Mouse (Mus musculus) midbrain, embryonic 11.5 days (tissue): ENCODE results near the gene Slc16a14. TPM values are rescaled to one million over a fixed set of nuclear protein-coding genes. Genes with fewer than 3 reads are reported as not detected.
A peak's percentile ranks its signal among the peaks of the same experiment; 100 is the strongest.

Source experiments
- ATAC-seq: fragments of 200-750 bp; cut with Nextera tagmentation; 2 replicates; pipeline ENCODE4 v1.8.0; 2017; ENCODE audit warnings: moderate TSS enrichment, moderate library complexity; ENCODE audit not compliant: low FRiP score
- DNase-seq: peaks from one replicate; pipeline ENCODE4 v3.0.0; 2015; ENCODE audit warnings: low spot score; ENCODE audit errors: missing footprints
- H3K27ac ChIP-seq: fragments of 300-500 bp; sonication (generic); 2 replicates; pipeline ENCODE4 v1.5.1; 2014; ENCODE audit warnings: low read depth, low read length
- H3K27me3 ChIP-seq: fragments of 300-500 bp; sonication (generic); 2 replicates; pipeline ENCODE4 v1.6.1; 2014; ENCODE audit warnings: mild to moderate bottlenecking, low read length, moderate library complexity, mixed read lengths; ENCODE audit not compliant: control insufficient read depth, insufficient read depth
- H3K36me3 ChIP-seq: fragments of 300-500 bp; sonication (generic); 2 replicates; pipeline ENCODE4 v1.6.1; 2014; ENCODE audit warnings: mild to moderate bottlenecking, low read length, moderate library complexity, mixed read lengths; ENCODE audit not compliant: control insufficient read depth, insufficient read depth
- H3K4me1 ChIP-seq: fragments of 300-500 bp; sonication (generic); 2 replicates; pipeline ENCODE4 v1.6.1; 2014; ENCODE audit warnings: low read length; ENCODE audit not compliant: control insufficient read depth, insufficient read depth
- H3K4me2 ChIP-seq: fragments of 300-500 bp; sonication (generic); 2 replicates; pipeline ENCODE4 v1.6.1; 2014; ENCODE audit warnings: mild to moderate bottlenecking, moderate library complexity
- H3K4me3 ChIP-seq: fragments of 300-500 bp; sonication (generic); 2 replicates; pipeline ENCODE4 v1.5.1; 2014; ENCODE audit warnings: low read depth, low read length
- H3K9ac ChIP-seq: fragments of 300-500 bp; sonication (generic); 2 replicates; pipeline ENCODE4 v1.6.1; 2014; ENCODE audit warnings: low read length
- H3K9me3 ChIP-seq: fragments of 300-500 bp; sonication (generic); 2 replicates; pipeline ENCODE4 v1.6.1; 2016; ENCODE audit warnings: low read length; ENCODE audit not compliant: control insufficient read depth
- WGBS: fragments of 180-500 bp; shearing (Covaris S2); extraction: QIAGEN DNeasy Blood & Tissue Kit; methylation state at CpG from one replicate; pipeline ENCODE4 v1.1.7; 2014; 5-methylcytosine and 5-hydroxymethylcytosine counted together
- polyA plus RNA-seq: library from polyadenylated mRNA; unstranded; fragments of >200 nt; fragmentation: Nextera tagmentation; extraction: Ambion mirVana; gene quantifications from 2 replicates; pipeline ENCODE4 v1.2.1, GENCODE M21; 2014

The Slc16a14 gene
- polyA plus RNA-seq, 1 experiment from 2014 or later = 4.7 TPM

DNA sequence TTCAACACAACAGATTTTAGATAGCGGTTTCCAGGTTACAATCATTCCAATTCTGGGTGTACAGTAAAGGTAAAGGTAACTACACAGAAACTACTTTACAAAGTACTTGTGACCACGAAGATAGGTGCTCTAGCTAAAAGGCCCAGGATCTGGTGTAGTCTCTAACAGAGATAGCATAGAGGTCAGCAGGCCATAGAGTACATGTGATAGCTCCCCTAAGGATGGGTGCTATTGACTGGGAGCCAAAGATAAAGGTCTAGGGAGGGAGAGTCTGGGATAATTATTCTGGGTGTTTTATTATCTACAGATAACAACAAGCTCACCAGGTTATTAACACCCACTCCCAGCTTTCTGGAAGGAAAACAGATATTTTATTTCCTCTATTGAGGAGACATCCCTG is 11.5 kb downstream of the Slc16a14 start:
- no peak for DNase-seq
- Histone ChIP-seq H3K9ac (no peak overlapping the region), H3K4me3 (no peak overlapping the region), H3K4me2 (no peak overlapping the region), H3K27ac (no peak overlapping the region), H3K36me3 (no peaks in the 10 kb centered on the region), H3K27me3 (no peaks in the 10 kb centered on the region), H3K4me1 (no peaks in the 10 kb centered on the region), H3K9me3 (no peaks in the 10 kb centered on the region)
- ATAC-seq = no peak
- WGBS = 81% methylated on average over 2 of the region's 2 CpGs

DNA sequence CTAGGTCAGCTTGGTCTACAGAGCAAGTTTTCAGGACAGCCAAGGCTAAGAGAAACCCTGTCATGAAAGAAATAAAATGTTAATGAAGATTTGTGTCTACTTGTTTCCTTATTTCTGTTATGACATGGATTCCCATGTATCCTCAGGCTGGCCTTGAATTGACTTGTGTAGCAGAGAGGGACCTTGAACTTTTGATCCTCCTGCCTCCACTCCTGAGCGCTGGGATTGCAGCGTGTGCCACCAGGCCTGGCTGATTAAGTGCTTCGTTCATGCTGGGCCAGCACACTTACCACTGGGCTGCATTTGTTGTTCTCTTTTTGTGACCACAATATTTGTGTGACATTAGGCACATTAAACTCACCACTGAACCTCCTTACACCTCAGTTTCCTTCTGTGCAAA is 16.1 kb downstream of the Slc16a14 start:
- no peak overlapping the region for H3K4me2 ChIP-seq
- 94% methylated on average over 3 of the region's 3 CpGs for WGBS
- H3K4me1 ChIP-seq = no peaks in the 10 kb centered on the region
- H3K27ac ChIP-seq = no peak overlapping the region
- H3K9me3 ChIP-seq = no peaks in the 10 kb centered on the region
- ATAC-seq (no peak), DNase-seq (peak; percentile 44)
- no peaks in the 10 kb centered on the region for H3K36me3 ChIP-seq
- H3K4me3 ChIP-seq = no peak overlapping the region
- no peak overlapping the region for H3K9ac ChIP-seq
- no peaks in the 10 kb centered on the region for H3K27me3 ChIP-seq

DNA sequence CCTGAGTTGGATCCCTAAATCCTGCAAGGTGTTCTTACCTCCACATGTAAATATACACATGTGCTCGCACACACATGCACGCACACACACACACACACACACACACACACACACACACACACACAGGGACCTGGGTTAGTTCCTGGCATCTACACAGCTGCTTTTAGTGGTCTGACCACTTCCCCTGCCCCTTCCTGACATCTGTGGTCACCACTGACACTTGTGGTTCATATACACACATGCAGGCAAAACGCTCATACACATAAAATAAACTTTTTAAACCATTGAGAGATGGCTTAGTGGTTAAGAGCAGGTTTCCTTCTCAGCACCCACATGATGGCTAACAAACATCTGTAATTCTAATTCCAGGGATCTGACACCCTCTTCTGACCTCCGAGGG is 19.9 kb downstream of the Slc16a14 start:
- Histone ChIP-seq H3K9ac (no peak overlapping the region), H3K27me3 (no peaks in the 10 kb centered on the region), H3K4me3 (no peak overlapping the region), H3K4me1 (peaks cover 5% of the 10 kb centered on the region; the same call in 1 of the 2 replicates), H3K27ac (no peak overlapping the region), H3K4me2 (no peak overlapping the region), H3K9me3 (no peaks in the 10 kb centered on the region), H3K36me3 (no peaks in the 10 kb centered on the region)
- ATAC-seq (no peak), DNase-seq (peak; percentile 26)
- 90% methylated on average over 4 of the region's 4 CpGs for WGBS

DNA sequence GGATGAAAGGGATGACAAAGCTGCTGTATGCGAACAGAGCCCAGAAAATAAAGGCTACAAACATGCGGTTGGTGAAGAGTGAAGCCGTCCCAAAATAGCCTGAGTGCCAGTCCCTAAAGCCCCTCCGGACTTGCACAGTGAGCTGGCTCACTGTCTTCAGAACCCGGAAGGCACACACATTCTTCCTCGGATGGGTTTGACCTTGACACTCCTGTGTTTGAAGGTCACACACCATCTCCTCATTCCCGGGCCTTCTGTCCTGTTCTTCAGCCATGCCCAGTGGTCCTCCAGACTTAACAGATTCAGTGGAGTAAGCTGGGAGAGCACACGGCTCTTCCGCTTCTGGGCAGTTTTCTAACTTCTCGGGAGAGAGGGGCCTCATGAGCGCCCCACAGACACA is 22.4 kb downstream of the Slc16a14 start:
- peaks cover 5% of the 10 kb centered on the region; the same call in 1 of the 2 replicates for H3K4me1 ChIP-seq
- WGBS = 90% methylated on average over 11 of the region's 11 CpGs
- no peak for ATAC-seq
- H3K36me3 ChIP-seq = no peaks in the 10 kb centered on the region
- no peak overlapping the region for H3K27ac ChIP-seq
- no peaks in the 10 kb centered on the region for H3K9me3 ChIP-seq
- H3K4me2 ChIP-seq = no peak overlapping the region
- no peaks in the 10 kb centered on the region for H3K27me3 ChIP-seq
- H3K9ac ChIP-seq = no peak overlapping the region
- DNase-seq = no peak
- H3K4me3 ChIP-seq = no peak overlapping the region

DNA sequence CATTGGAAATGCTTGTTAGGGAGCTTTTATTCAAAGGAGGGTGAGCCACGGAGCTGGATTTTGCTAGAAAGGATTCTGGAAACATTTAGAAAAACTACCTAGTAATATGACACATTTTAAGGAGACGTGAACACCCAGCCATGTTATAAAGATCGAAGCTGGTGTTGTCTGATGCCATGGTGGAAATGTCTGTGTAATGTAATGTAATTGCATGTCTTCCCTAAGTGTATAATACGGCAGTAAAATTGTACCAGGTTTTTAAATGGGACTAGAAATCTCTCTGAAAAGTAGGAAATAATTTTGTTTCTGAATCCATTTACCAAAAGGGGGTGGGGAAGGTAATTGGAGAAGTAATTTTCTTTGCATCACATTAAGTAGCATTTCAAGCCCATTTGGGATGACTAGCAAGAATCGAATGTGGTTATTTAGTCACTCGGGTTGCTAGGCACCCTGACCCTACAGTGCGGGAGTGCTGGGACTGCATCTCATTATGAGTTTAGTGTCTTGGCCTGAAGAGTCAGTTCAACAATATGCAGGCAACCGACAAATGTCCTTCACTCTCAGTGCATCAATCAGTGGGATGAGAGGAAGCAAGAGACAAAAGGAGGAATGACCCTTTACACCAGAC is 24.6 kb downstream of the Slc16a14 start:
- peak; percentile 83 for ATAC-seq
- no peaks in the 10 kb centered on the region for H3K36me3 ChIP-seq
- no peak overlapping the region for H3K9ac ChIP-seq
- no peaks in the 10 kb centered on the region for H3K27me3 ChIP-seq
- no peaks in the 10 kb centered on the region for H3K9me3 ChIP-seq
- no peak for DNase-seq
- H3K4me3 ChIP-seq = no peak overlapping the region
- WGBS = 60% methylated on average over 8 of the region's 8 CpGs
- no peak overlapping the region; the same call in 1 of the 2 replicates for H3K27ac ChIP-seq
- H3K4me2 ChIP-seq = no peak overlapping the region
- H3K4me1 ChIP-seq = peaks cover 5% of the 10 kb centered on the region; the same call in 1 of the 2 replicates

DNA sequence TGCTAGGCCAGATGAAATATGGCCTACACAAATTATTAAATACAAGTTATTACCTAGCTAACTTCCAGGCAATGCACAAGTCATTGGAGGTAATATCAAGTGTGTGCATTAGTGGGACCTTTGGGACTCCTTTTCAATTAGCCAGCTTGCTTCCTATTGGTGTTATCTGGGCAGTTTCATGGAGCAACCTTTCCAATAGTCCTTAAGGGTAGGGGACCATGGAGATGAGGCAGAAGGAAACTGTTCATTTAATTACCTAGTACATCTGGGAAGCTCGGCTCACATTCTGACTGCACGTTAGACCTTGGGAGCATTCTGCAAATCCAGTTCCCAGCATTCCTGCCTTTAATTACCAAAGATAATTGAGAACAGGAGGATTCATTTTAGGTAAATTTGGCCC is 30.5 kb downstream of the Slc16a14 start:
- no peaks in the 10 kb centered on the region for H3K36me3 ChIP-seq
- 98% methylated on average over 2 of the region's 2 CpGs for WGBS
- no peaks in the 10 kb centered on the region for H3K4me1 ChIP-seq
- H3K27ac ChIP-seq = no peak overlapping the region
- H3K9me3 ChIP-seq = no peaks in the 10 kb centered on the region
- no peaks in the 10 kb centered on the region for H3K27me3 ChIP-seq
- no peak for DNase-seq
- no peak overlapping the region for H3K9ac ChIP-seq
- no peak overlapping the region for H3K4me3 ChIP-seq
- no peak for ATAC-seq
- H3K4me2 ChIP-seq = no peak overlapping the region

DNA sequence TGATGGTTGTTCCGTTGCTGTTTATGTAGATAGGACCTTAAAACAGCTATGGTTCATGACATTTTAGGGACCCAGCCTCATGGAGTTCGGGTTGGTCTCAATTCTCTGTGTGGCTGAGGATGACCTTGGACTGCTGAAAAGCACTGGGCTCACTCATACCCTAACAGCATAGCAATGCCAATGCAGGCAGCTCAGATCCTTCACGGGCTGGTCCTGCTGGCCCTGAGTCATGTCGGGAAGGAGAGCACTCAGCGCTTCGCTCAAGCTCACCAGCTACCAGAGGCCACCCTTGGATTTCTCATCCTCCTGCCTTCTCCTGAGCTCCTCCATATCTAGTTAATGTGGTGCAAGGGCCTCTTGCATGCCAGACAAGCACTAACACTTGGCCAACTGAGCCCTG is 35.8 kb downstream of the Slc16a14 start:
- ATAC-seq = no peak
- Histone ChIP-seq H3K27ac (no peak overlapping the region), H3K4me1 (no peaks in the 10 kb centered on the region), H3K36me3 (no peaks in the 10 kb centered on the region), H3K27me3 (no peaks in the 10 kb centered on the region), H3K4me2 (no peak overlapping the region), H3K9ac (no peak overlapping the region), H3K9me3 (no peaks in the 10 kb centered on the region), H3K4me3 (no peak overlapping the region)
- 96% methylated on average over 6 of the region's 6 CpGs for WGBS
- DNase-seq = no peak

DNA sequence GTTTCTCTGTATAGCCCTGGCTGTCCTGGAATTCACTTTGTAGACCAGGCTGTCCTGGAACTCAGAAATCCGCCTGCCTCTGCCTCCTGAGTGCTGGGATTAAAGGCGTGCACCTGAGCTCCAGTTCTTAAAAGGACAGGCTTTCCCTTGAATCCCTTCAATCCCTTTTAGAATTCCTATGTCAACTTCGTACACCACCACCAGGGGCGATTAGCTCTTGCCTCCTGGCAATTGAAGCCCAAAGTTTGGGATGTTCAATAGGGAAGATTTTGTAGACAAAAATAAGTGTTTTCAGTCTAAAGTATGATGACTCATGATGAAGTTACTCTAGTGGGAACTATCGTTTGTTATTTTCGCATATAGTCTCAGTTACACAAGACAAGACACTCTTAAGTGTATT is 37.6 kb downstream of the Slc16a14 start:
- H3K9me3 ChIP-seq = no peaks in the 10 kb centered on the region
- ATAC-seq = no peak
- 85% methylated on average over 6 of the region's 6 CpGs for WGBS

DNA sequence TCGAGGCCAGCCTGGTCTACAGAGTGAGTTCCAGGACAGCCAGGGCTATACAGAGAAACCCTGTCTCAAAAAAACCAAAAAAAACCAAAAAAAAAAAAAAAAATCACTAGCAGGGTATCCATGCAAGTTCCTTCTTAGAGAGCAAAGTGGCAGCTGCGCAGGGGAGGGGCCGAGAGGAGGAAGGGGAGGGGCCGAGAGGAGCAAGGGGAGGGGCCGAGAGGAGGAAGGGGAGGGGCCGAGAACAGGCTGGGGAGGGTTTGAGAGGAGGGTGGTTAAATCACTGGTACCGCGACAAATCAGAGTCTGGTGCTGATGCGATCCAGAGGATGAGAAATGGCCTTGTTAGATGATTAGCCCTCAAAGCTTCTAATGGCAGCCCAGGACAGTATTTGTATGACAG is 43.2 kb downstream of the Slc16a14 start:
- Histone ChIP-seq H3K9me3 (no peaks in the 10 kb centered on the region), H3K4me2 (no peak overlapping the region), H3K27me3 (no peaks in the 10 kb centered on the region), H3K9ac (no peak overlapping the region), H3K4me3 (no peak overlapping the region), H3K4me1 (peaks cover 12% of the 10 kb centered on the region), H3K36me3 (no peaks in the 10 kb centered on the region), H3K27ac (no peak overlapping the region)
- no peak for ATAC-seq
- 89% methylated on average over 9 of the region's 9 CpGs for WGBS
- no peak for DNase-seq

More for the DNA sequence above, 37.6 kb downstream of the Slc16a14 start:
- Histone ChIP-seq H3K36me3 (no peaks in the 10 kb centered on the region), H3K4me3 (no peak overlapping the region), H3K9ac (no peak overlapping the region), H3K4me1 (no peaks in the 10 kb centered on the region), H3K27me3 (no peaks in the 10 kb centered on the region), H3K4me2 (no peak overlapping the region), H3K27ac (no peak overlapping the region)
- peak; percentile 67 for DNase-seq
